Mouse (Mus musculus) adrenal gland, adult 2 months (tissue): ENCODE data around the gene Dad1. TPM values are rescaled to one million over a fixed set of nuclear protein-coding genes. Genes with fewer than 3 reads are reported as not detected.

Source experiments
- DNase-seq: peaks from one replicate; pipeline ENCODE4 v3.0.0; 2021
- long read RNA-seq: library from polyadenylated mRNA; stranded (forward); transcript quantifications from one replicate; pipeline ENCODE4 v2.0.0, GENCODE M21; 2021
- polyA plus RNA-seq: library from polyadenylated mRNA; depleted of rRNA; stranded (reverse); fragments of >200 nt; gene quantifications from 2 replicates; pipeline ENCODE4 v1.2.3, GENCODE M21; 2012; rRNA removed
- total RNA-seq, 2 experiments: library from RNA; stranded (reverse); gene quantifications; 2 replicates each; pipeline ENCODE4 v1.2.3; 2021

Dad1 gene
- total RNA-seq: 100 to 1,000 TPM; 385 to 398 TPM
- 1,369 and 1,819 TPM in 2 replicates for polyA plus RNA-seq
- long read RNA-seq, transcript Dad1-201 (3 exons, 878 nt): major isoform, 429 of 437 reads
- long read RNA-seq, partial matches to known transcripts: 6 of 437 reads
- long read RNA-seq, other reads (novel, unspliced or antisense): 2 of 437 reads

DNA sequence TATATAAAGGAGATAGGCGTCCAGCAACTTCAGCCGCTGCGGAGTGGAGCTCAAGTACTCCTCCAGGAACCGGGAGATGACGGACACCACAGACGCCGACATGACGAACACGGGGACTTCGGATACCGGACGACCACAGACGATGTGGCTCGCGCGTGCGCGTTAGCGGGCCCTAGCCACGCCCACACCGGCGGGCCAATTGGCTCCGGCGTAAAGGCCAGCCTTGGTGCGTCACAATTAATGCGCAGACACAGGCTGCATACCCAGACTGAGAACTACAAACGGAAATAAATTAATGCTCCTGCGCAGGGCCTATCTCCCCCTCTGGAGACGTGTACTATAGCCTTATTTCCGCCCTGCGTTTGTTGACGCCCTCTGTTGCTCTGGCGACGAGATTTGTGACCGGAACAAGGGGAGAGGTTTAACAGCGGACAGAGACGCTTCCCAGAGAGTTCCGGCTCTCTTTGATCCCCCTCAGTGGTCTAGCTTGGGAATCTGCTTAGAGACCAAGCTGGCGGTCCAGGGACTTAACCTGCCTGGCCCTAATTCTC lies at the start of gene Dad1, which contains the start of gene Abhd4:
Gene Dad1, minus strand, starts transcription at position 364 of the 551 bp plus-strand sequence.
Gene Abhd4, plus strand, starts transcription at position 448 of the 551 bp plus-strand sequence.
- peak; percentile 99 for DNase-seq

DNA sequence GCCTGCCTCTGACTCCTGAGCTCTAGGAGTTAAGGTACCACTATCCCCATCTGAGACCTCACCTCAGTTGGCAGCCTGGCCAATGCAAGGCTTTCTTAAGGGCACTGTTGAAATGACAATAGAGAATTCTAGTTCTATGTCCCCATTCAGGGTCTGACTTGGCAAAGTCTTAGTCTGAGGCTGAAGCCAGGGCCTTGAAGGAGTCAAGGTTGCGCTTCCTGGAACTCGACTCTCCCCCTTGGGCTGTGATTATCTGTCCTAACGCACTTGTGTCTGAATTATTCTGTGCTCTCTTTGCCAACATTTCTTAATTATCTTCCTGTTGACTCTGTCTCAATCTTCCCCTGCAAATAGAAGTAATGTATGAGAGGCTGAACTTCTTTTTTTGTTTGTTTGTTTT lies 46.8 kb upstream of the Dad1 start:
- peak; percentile 64 for DNase-seq

GRCm38 (mm10) chr14:54300136-54300535 lies 46.2 kb upstream of the Dad1 start:
- DNase-seq: peak; percentile 88

GRCm38 (mm10) chr14:54284839-54285238 lies 30.9 kb upstream of the Dad1 start, which contains the start of gene Olfr49:
Olfr49 (minus strand) TSS chr14:54284939.
- DNase-seq: no peak

DNA sequence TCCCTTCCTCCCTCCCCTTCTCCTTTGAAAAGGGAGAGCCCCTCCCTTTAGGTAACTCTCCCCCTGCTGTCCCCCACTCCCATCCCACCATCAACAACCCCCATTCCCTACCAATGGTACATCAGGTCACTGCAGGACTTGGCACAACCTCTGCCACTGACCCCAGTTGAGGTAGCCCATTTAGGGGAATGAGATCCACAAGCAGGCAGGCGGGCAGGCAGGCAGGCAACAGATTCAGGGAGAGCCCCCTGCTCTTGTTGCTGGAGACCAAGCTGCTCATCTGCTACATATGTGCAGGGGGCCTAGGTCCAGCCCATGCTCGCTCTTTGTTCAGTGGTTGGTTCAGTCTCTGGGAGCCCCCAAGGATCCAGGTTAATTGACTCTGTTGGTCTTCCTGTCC lies 22.5 kb upstream of the Dad1 start:
- no peak for DNase-seq

DNA sequence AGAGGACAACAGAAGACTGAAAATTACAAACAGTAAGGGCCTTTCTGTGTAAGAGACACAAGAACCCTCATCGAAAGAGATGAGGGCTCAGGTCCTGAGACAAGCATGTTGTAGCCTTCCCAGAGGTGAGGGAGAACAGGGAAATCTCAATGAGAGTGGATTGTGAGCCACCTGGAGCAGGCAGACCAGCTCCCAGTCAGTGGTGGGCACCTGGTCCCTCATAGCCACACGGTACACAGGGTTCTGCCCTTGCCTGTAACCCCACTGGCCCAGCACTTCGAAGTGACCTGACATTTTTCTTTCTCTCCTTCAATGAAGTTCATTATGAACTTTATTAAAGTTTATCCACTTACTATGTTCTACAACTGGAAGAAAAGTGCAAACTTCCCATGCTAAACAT lies 18.8 kb upstream of the Dad1 start:
- no peak for DNase-seq

DNA sequence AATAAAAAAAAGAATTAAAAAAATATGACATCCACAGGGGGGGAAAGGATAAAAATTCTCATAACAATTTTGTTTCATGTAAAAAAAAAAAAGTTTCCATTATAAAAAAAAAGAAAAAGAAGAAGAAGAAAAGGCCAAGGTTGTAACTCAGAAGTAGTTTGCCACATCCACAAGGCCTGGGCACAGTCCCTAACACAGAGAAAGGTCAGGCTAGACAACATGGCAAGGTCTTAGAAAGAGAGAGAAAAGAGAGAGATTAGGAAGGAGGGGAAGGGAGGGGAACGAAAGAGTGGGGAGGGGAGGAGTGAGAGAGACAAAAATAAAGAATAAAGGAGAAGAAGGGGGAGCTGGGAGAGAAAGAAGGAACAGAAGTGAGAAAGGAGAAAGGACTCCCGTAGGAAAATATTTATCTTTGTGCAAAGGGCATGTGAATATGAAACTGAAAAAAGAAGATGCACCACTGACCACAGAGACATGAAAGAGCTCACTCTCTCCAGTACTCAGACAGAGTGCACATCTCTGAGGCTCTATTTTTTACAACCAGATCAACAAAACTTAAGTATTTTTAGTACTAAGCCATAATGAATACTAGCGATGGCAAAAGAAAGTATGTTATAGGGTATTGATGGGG lies 18.2 kb upstream of the Dad1 start:
- DNase-seq: peak; percentile 61

DNA sequence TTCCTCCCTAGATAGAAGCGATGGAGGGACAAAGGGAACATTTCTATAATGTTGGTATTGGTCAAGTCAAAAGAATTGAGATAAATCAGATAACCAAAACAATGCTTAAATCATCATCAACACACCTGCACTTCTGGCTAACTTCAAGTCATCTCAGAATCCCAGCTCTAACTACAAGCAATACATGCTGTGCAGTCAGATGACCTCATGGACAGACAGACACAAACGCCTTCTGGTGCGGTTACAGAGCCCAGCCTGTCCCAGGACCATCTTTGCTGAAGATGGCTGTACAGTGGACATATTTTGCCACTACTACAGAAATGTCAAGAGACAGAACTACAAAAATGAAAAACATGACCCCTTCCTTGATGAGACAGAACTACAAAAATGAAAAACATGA lies 16.5 kb upstream of the Dad1 start:
- no peak for DNase-seq

- DNase-seq: no peak
Observed at GRCm38 (mm10) chr14:54269566-54269965, 15.7 kb upstream of the Dad1 start.

GRCm38 (mm10) chr14:54267966-54268365 lies 14.1 kb upstream of the Dad1 start:
- DNase-seq: no peak

DNA sequence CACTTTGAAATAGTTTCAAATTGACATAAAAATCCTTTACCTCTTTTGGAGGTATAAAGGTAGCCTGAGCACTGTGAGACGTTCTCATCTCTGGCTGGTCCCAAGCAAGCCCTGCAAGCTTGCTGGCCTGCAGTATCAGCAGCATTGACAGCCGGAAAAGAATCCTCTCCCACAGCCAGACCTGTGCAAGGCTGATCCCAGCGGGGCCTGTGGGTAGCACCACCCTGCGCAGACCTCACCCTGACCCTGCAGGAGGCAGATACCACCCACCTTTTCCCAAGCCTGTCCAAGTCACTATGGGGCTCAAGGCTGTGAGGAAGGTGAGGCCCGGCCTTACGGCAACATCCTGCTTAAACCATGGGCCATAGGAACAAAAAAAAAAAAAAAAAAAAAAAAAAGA lies 12.0 kb upstream of the Dad1 start:
- no peak for DNase-seq

DNA sequence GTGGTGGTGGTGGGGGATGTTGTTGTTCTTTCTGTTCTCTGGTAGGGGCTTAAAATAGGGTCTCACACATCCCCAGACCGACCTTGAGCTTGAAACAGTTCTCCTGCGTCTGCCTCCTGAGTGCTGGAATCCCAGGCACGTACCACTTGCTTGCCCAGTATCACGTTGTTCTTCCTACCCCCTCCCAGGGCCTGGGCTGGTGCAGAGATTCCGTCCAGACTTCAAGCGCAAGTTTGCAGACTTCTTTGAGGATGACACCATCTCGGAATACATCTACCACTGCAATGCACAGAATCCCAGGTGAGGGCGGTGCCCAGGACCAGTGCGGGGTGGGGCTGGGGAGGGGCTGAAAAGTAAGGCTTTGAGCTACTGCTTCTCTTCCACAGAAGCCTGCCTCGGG lies 11.2 kb upstream of the Dad1 start:
- DNase-seq: no peak

- DNase-seq: no peak
Observed at GRCm38 (mm10) chr14:54264231-54264630, 10.3 kb upstream of the Dad1 start.

DNA sequence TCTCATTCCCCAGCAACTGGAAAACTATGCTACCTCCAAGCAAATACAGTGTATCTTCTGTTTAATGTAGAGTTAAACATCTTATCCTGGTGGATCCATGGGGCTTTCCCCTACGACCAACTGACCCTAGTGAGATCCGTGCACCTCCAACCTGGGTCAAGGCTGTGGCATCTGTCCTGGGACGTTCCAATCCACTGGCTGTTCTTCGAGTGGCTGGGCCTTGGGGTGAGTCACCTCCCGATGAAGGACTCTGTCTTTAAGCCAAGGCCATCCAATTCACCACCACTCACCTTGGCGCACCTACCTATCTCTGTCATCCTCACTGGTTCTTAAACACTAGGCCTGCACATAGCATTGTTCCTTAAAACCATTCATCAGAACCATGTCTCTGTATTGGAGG lies 9.2 kb upstream of the Dad1 start:
- peak; percentile 83 for DNase-seq

DNA sequence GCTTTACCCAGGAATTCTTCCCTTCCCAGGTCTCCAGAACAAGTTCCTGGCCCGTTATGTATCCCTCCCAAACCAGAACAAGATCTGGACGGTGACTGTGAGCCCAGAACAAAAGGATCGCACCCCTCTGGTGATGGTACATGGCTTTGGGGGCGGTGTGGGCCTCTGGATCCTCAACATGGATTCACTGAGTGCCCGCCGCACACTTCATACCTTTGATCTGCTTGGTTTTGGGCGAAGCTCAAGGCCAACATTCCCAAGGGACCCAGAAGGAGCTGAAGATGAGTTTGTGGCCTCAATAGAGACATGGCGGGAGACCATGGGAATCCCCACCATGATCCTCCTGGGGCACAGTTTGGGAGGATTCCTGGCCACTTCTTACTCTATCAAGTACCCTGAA lies 8.7 kb upstream of the Dad1 start:
- no peak for DNase-seq

GRCm38 (mm10) chr14:54261386-54261785 lies 7.5 kb upstream of the Dad1 start:
- no peak for DNase-seq

GRCm38 (mm10) chr14:54260196-54260595 lies 6.3 kb upstream of the Dad1 start:
- peak; percentile 80 for DNase-seq

DNA sequence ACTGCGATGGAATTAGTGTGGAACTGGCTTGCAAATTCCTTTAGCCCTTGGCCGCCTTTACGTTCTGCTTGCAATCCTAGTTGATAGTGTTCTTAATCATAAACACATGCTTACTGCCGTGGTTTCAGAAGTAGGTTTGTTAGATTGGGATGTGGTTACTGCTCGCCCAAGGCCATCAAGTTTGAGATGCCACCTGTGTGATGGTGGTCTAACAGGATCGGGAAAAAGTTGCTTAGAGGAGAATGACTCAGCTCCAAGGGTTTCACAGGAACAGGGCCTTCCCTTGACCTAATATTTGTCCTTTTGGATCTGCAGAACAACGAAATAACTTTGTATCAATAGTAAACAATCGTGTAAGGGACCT lies 5.8 kb upstream of the Dad1 start:
- no peak for DNase-seq

DNA sequence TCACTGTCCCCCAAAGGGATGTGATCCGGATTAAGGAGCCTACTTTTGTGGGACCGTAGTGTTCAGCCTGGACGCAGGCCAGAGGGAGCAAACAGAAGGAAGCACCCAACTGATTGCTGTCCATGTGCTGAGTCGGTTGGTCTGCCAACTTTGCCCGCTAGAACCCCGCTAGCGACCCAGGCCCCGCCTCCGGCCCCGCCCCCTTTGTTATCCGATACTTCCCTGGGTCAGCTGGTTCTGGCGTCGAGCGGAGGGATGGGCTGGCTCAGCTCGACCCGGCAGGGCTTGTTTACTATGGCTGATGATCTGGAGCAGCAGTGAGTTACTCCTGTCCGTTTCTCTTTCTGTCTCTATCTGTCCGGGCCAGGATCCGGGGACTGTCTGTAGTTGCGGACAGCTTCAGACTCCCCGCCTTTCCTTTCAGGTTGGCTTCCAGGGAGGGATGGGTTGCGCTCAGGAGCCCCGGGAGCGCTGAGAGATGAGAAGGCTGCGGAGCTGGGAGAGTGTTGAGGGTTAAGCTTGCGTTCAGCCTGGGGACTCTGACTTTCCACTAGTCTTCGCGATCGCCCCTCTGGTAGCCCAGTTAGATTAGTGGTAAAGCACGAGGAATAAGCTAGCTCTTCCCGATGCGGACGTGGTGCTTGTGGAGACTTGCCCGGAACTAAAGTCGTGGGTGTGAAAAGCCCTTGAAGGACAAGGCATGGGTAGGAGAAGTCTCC lies 5.3 kb upstream of the Dad1 start:
- peak; percentile 99 for DNase-seq

DNA sequence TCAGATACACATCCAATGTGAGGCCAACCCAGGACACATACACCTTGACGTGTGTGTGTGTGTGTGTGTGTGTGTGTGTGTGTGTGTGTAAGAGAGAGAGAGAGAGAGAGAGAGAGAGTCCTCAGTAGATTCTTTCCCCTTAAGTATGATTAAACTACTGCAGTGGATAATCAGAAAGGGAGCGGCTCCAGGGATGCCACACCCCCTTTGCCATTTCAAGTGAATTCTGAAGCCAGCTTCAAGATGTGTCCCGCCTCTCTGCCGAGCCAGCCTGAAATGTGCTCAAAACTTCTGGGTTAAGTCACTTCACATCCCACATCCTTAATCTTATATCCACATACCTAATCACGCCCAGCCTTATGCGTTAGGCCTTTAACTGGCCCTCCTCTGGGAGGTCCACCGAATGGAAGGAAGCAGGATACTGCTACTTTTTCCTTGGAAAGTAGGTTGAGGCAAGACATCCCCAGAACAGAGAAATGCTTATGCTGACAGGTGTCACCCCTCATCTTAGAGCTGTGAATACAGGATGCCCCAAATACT lies 4.3 kb upstream of the Dad1 start:
- peak; percentile 10 for DNase-seq

- peak; percentile 1 for DNase-seq
Observed at GRCm38 (mm10) chr14:54254670-54255202, 832 bp upstream of the Dad1 start.

GRCm38 (mm10) chr14:54250122-54250521 lies 3.8 kb downstream of the Dad1 start:
- DNase-seq: no peak

GRCm38 (mm10) chr14:54249326-54249725 lies 4.6 kb downstream of the Dad1 start:
- peak; percentile 75 for DNase-seq
